Mouse (Mus musculus): ENCODE measurements at regions not wholly inside any gene's neighbourhood (a gene's known extent, or its start where the extent isn't known, plus 50 kb on each side); places are given as distances from the start of the nearest gene placed in this dataset.

DNA sequence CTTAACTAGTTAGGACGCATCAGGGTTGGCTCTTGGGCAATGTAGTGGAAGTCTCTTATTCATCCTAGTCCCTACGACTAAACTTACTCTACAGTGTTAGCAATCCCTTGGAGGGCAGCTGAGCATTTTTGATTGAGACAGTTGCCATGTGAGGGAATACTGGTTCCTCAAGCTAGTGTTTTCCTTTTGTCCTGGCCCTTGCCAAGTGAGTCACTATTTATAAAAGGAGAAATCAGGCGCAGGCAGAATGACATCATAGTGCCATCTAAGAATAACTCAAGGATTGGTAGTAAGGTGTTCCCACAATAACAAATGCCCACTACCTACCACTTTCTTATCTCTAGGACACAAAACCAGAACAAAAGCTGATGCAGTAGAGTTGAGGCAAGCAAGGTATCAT, 360.5 kb downstream of the Rab28 start:
- Histone ChIP-seq H3K4me1 (no peaks in the 10 kb centered on the region), H3K27me3 (replicated peaks; ENCODE audit: low read depth, poor library complexity, severe bottlenecking) (no peaks in the 10 kb centered on the region), H3K9me3 (no peaks in the 10 kb centered on the region), H3K27ac (replicated peaks) (no peak overlapping the region), H3K36me3 (replicated peaks) (no peaks in the 10 kb centered on the region), H3K4me3 (no peak overlapping the region)
- WGBS, result 86% methylated on average over 3 of the region's 3 CpGs
- no peak for DNase-seq (ENCODE audit: low spot score)

DNA sequence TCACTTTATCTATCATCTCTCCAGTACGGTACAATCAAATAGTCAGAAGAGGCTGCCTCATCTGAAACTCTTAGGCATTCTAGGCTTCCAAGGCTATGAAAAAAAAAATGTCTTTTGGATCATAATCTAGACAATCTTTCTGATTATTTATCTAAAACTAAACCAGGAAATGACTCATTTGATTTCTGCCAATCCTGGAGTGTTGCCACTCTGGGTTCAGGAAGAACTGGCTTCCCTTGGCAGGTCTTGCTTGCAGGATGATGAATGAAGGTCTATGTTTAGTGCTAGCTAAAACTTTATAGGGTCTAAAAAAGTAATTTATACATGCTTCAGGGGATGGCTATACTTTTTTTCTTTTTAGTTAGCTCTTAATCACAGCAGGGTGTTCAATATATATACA, 367.4 kb downstream of the Rab28 start:
- Histone ChIP-seq H3K4me1 (no peaks in the 10 kb centered on the region), H3K27ac (replicated peaks) (no peak overlapping the region), H3K36me3 (replicated peaks) (no peaks in the 10 kb centered on the region), H3K27me3 (replicated peaks; ENCODE audit: low read depth, poor library complexity, severe bottlenecking) (no peaks in the 10 kb centered on the region), H3K4me3 (no peak overlapping the region), H3K9me3 (no peaks in the 10 kb centered on the region)
- WGBS, result 97% methylated on average over 1 of the region's 1 CpGs
- no peak for DNase-seq (ENCODE audit: low spot score)

GRCm38 (mm10) chr5:41296440-41296839, 411.5 kb downstream of the Rab28 start:
- Histone ChIP-seq H3K36me3 (replicated peaks) (no peaks in the 10 kb centered on the region), H3K27ac (replicated peaks) (no peak overlapping the region), H3K27me3 (replicated peaks; ENCODE audit: low read depth, poor library complexity, severe bottlenecking) (no peaks in the 10 kb centered on the region), H3K9me3 (no peaks in the 10 kb centered on the region), H3K4me3 (no peak overlapping the region), H3K4me1 (no peaks in the 10 kb centered on the region)
- 75% methylated on average over 1 of the region's 1 CpGs for WGBS
- no peak for DNase-seq (ENCODE audit: low spot score)

DNA sequence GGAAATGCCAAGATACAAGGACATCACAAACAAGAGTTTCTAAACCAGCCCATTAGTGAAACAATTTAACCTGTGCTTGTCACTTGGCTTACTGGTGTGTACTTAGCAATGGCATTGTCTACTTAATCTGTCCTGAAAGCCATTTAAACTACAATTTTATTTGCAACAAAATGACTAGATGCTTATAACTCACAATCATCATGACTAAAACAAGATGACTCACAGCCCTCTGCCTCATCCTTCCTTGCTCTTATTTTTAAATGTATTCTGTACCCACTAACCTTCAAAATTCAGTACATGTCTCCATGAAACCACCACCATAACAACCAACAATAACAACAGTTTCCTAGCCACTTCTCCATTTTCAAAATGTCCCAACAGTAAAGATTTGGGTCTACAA, 441.2 kb downstream of the Rab28 start:
- no peaks in the 10 kb centered on the region for H3K4me1 ChIP-seq
- H3K36me3 ChIP-seq (replicated peaks), result no peaks in the 10 kb centered on the region
- no peaks in the 10 kb centered on the region for H3K27me3 ChIP-seq (replicated peaks; ENCODE audit: low read depth, poor library complexity, severe bottlenecking)
- H3K27ac ChIP-seq (replicated peaks), result no peak overlapping the region
- no peak for DNase-seq (ENCODE audit: low spot score)
- H3K4me3 ChIP-seq, result no peak overlapping the region
- H3K9me3 ChIP-seq, result no peaks in the 10 kb centered on the region

GRCm38 (mm10) chr5:41266317-41266716, 441.6 kb downstream of the Rab28 start:
- no peaks in the 10 kb centered on the region for H3K9me3 ChIP-seq
- no peaks in the 10 kb centered on the region for H3K4me1 ChIP-seq
- H3K4me3 ChIP-seq, result no peak overlapping the region
- 75% methylated on average over 2 of the region's 2 CpGs for WGBS
- no peak overlapping the region for H3K27ac ChIP-seq (replicated peaks)
- no peak for DNase-seq (ENCODE audit: low spot score)
- H3K27me3 ChIP-seq (replicated peaks; ENCODE audit: low read depth, poor library complexity, severe bottlenecking), result no peaks in the 10 kb centered on the region
- no peaks in the 10 kb centered on the region for H3K36me3 ChIP-seq (replicated peaks)

DNA sequence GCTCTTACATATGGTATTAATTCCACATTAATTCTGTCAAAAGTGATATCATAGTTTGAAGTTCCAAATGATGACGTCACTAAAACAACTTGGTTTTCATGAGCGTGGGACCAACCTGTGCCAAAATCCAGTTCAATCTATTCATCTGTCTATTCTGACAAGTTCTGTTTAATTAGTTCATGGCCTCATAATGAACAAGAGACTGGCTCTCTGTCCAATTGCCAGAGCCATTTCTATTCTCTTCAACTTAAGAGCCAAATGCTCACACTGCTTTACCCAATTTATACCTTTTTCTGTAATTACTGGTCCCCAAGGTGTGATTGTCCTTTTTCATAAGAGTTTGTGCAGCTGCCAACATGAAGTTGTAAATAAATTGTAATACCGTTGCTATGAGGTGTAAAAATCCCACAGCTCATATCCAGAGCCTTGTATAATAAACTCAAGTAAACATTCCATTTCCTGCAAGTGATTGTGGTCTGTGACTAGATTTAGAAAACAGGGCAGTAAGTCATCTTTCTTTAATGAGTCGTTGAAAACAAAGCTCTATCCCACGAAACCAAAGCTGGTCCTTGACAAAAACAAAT, 446.2 kb downstream of the Rab28 start:
- DNase-seq (ENCODE audit: low spot score), result no peak
- no peak overlapping the region for H3K4me3 ChIP-seq
- no peak overlapping the region for H3K27ac ChIP-seq (replicated peaks)
- no peaks in the 10 kb centered on the region for H3K36me3 ChIP-seq (replicated peaks)
- no peaks in the 10 kb centered on the region for H3K27me3 ChIP-seq (replicated peaks; ENCODE audit: low read depth, poor library complexity, severe bottlenecking)
- H3K4me1 ChIP-seq, result no peaks in the 10 kb centered on the region
- 80% methylated on average over 5 of the region's 5 CpGs for WGBS
- H3K9me3 ChIP-seq, result no peaks in the 10 kb centered on the region
